Mouse (Mus musculus) left cerebral cortex, postnatal 10 days (tissue): Measurements from ENCODE around the gene Ints1. TPM values are rescaled to one million over a fixed set of nuclear protein-coding genes. Genes with fewer than 3 reads are reported as not detected.
"Not testable (repeated sequence)": the region's sequence is repeated elsewhere in the genome, so short reads cannot be mapped to it uniquely, and the experiment has no call there.

ENCODE experiments used
- DNase-seq, 2 experiments: peaks; one replicate each; pipeline ENCODE4 v3.0.0; 2021 to 2022; ENCODE audit warnings: low spot score in 2 of 2, mixed read lengths in 1 of 2; ENCODE audit errors: extremely low spot score in 1 of 2
- intact Hi-C: fragments of 180-260 bp; cut with DNase I; formaldehyde crosslinking; loops from one replicate; pipeline ENCODE4 v1.15.1; 2025
- total RNA-seq, 2 experiments: library from RNA; stranded (reverse); gene quantifications; 2 replicates each; pipeline ENCODE4 v1.2.3; 2021

Ints1 gene
- total RNA-seq, 2 experiments from 2014 or later = 93.4 to 106 TPM

GRCm38 (mm10) chr5:139776966-139777365, 1.5 kb upstream of the Ints1 start:
- no peak for DNase-seq
- intact Hi-C loops = no loop called here

GRCm38 (mm10) chr5:139768216-139768615, 7.3 kb downstream of the Ints1 start:
- intact Hi-C loops = no loop called here
- peak in 1 of 2 experiments; percentile 41 for DNase-seq

- intact Hi-C loops = no loop called here
These were observed 11.2 kb downstream of the Ints1 start for GRCm38 (mm10) chr5:139764296-139764695.

GRCm38 (mm10) chr5:139758096-139758495, 17.4 kb downstream of the Ints1 start:
- intact Hi-C loops = no loop called here
- DNase-seq = peak in 1 of 2 experiments; percentile 47

More at GRCm38 (mm10) chr5:139764296-139764695, 11.2 kb downstream of the Ints1 start:
- DNase-seq = peak in 1 of 2 experiments; percentile 36

- intact Hi-C loops = no loop called here
- peak in 1 of 2 experiments; percentile 52 for DNase-seq
These were observed 18.9 kb downstream of the Ints1 start for GRCm38 (mm10) chr5:139756586-139756985.

- peak in 1 of 2 experiments; percentile 26 for DNase-seq
- intact Hi-C loops = no loop called here
These were observed 19.3 kb downstream of the Ints1 start for GRCm38 (mm10) chr5:139756135-139756534.

GRCm38 (mm10) chr5:139754753-139755152, 20.7 kb downstream of the Ints1 start:
- intact Hi-C loops = no loop called here
- DNase-seq = peak; percentile 34 to 78

GRCm38 (mm10) chr5:139750535-139750934, 24.9 kb downstream of the Ints1 start:
- peak; percentile 30 to 63 for DNase-seq
- intact Hi-C loops = loop anchor here (2.0 kb wide), 1 partner anchor 34 kb away; no protein-coding TSS in a partner anchor

- peak in 1 of 2 experiments; percentile 42 for DNase-seq
- intact Hi-C loops = loop anchor here (2.0 to 10.0 kb wide), 2 partner anchors 33 to 415 kb away; no protein-coding TSS in a partner anchor
These were observed 25.9 kb downstream of the Ints1 start for GRCm38 (mm10) chr5:139749413-139750125.

- DNase-seq = peak; percentile 27 to 60
- intact Hi-C loops = loop anchor here (10.0 kb wide), 1 partner anchor 411 kb away; no protein-coding TSS in a partner anchor
These were observed 29.7 kb downstream of the Ints1 start for GRCm38 (mm10) chr5:139745771-139746170.

GRCm38 (mm10) chr5:139742640-139743039, 32.8 kb downstream of the Ints1 start:
- not testable (repeated sequence) for DNase-seq
- intact Hi-C loops = loop anchor here (10.0 kb wide), 1 partner anchor 408 kb away; no protein-coding TSS in a partner anchor

GRCm38 (mm10) chr5:139738592-139739315, 36.7 kb downstream of the Ints1 start:
- no peak for DNase-seq
- intact Hi-C loops = no loop called here

GRCm38 (mm10) chr5:139737841-139738591, 37.5 kb downstream of the Ints1 start:
- intact Hi-C loops = no loop called here
- no peak for DNase-seq

- intact Hi-C loops = no loop called here
- DNase-seq = no peak
These were observed 39.0 kb downstream of the Ints1 start for GRCm38 (mm10) chr5:139736504-139736940.

GRCm38 (mm10) chr5:139735677-139736503, 39.6 kb downstream of the Ints1 start, which contains the start of gene Micall2:
Micall2 (minus strand) TSS chr5:139736336.
- DNase-seq = peak; percentile 86 to 94

GRCm38 (mm10) chr5:139734746-139735145, 40.7 kb downstream of the Ints1 start:
- intact Hi-C loops = no loop called here
- DNase-seq = no peak

More at GRCm38 (mm10) chr5:139735677-139736503, 39.6 kb downstream of the Ints1 start, which contains the start of gene Micall2:
- intact Hi-C loops = no loop called here

- no peak for DNase-seq
- intact Hi-C loops = no loop called here
These were observed 41.5 kb downstream of the Ints1 start for GRCm38 (mm10) chr5:139734016-139734415.

GRCm38 (mm10) chr5:139732634-139733107, 42.8 kb downstream of the Ints1 start:
- intact Hi-C loops = no loop called here
- peak in 1 of 2 experiments; percentile 78 for DNase-seq
